Mouse (Mus musculus): ENCODE results near the gene Atl1. TPM values are rescaled to one million over a fixed set of nuclear protein-coding genes. Genes with fewer than 3 reads are reported as not detected.
A peak's percentile ranks its signal among the peaks of the same experiment; 100 is the strongest.

Gene Atl1
- polyA plus RNA-seq, 1 experiment from 2014 or later = 1.5 TPM

DNA sequence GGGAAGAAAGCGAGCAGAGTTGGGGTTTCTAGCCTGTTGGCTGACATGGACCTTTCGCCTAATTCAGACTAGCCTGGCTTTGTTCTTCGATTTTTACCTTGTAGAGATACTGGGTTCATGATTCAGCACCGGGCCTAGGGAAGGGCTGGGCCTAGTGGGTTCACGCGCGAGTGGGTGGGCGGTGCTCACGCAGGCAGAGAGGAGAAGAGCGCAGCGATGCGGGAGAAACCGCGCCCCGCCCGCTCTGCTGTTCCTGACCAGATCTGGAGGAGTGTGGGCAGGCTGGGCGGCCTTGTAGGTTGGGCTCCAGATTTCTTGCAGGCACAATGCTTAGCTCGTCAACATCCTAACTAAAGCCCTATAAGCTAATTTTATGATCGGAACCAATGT, 16.1 kb downstream of the Atl1 start:
- no peaks in the 10 kb centered on the region for H3K36me3 ChIP-seq
- peaks cover 12% of the 10 kb centered on the region for H3K4me1 ChIP-seq (replicated peaks)
- DNase-seq (no peak), ATAC-seq (ENCODE audit: low read depth) (0 out of 2 replicates have a peak, but pooled peaks have one; percentile 7)
- peak overlapping the region; percentile 61 for H3K4me2 ChIP-seq
- 37% methylated on average over 19 of the region's 19 CpGs for WGBS (ENCODE audit: insufficient replicate concordance)
- peaks cover 28% of the 10 kb centered on the region for H3K27me3 ChIP-seq
- no peak overlapping the region for H3K27ac ChIP-seq
- H3K4me3 ChIP-seq (replicated peaks) = peak overlapping the region; percentile 39
- 0 out of 2 replicates have a peak overlapping the region, but pooled peaks have one; percentile 47 for H3K9ac ChIP-seq
- H3K9me3 ChIP-seq (replicated peaks) = no peaks in the 10 kb centered on the region

DNA sequence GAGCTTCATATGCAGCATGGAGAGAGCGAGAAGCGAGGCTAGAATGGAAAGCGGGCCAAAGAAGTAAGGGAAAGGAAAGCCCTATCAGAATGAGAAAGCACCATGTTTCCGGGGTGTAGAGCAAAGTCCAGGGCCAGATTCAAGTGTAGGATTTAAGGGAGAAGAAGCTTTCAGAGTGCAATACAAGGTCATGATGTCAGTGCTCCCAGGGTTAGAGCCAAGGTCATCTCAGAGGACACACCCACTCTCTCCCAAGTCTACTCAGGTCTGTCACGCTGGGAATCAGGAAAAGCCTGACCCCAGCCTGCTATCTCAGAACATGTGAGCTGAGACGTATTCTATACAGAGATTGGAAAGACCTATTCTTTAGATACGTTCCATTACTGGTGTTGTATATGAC, 19.5 kb downstream of the Atl1 start:
- no peak overlapping the region for H3K27ac ChIP-seq
- WGBS (ENCODE audit: insufficient replicate concordance) = 75% methylated on average over 7 of the region's 7 CpGs
- DNase-seq (no peak), ATAC-seq (ENCODE audit: low read depth) (no peak)
- H3K27me3 ChIP-seq = peaks cover 23% of the 10 kb centered on the region
- no peak overlapping the region for H3K4me2 ChIP-seq
- no peaks in the 10 kb centered on the region for H3K9me3 ChIP-seq (replicated peaks)
- H3K9ac ChIP-seq = no peak overlapping the region
- peaks cover 15% of the 10 kb centered on the region for H3K4me1 ChIP-seq (replicated peaks)
- no peak overlapping the region for H3K4me3 ChIP-seq (replicated peaks)
- no peaks in the 10 kb centered on the region for H3K36me3 ChIP-seq

DNA sequence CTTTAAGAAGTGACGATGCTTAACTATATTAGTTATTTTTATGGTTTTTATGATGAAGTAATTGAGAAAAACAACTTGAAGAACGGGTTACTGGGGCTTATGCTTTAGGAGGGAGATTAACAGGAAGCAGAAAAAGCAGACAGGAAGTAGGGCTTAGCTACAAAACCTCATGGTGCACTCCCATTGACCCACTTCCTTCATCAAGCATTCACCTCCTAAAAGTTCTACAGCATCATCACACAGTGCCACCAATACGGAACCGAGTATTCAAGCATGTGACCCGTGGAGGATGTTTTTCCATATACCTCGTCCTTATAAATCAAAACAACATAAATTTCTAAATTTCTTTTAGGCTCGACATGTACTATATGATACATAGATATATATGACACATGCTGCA, 20.3 kb downstream of the Atl1 start:
- H3K27me3 ChIP-seq = peaks cover 15% of the 10 kb centered on the region
- DNase-seq (no peak), ATAC-seq (ENCODE audit: low read depth) (no peak)
- H3K9me3 ChIP-seq (replicated peaks) = no peaks in the 10 kb centered on the region
- H3K27ac ChIP-seq = no peak overlapping the region
- no peak overlapping the region for H3K4me3 ChIP-seq (replicated peaks)
- no peak overlapping the region for H3K9ac ChIP-seq
- 62% methylated on average over 7 of the region's 7 CpGs for WGBS (ENCODE audit: insufficient replicate concordance)
- H3K36me3 ChIP-seq = no peaks in the 10 kb centered on the region
- no peak overlapping the region for H3K4me2 ChIP-seq
- peaks cover 12% of the 10 kb centered on the region for H3K4me1 ChIP-seq (replicated peaks)

DNA sequence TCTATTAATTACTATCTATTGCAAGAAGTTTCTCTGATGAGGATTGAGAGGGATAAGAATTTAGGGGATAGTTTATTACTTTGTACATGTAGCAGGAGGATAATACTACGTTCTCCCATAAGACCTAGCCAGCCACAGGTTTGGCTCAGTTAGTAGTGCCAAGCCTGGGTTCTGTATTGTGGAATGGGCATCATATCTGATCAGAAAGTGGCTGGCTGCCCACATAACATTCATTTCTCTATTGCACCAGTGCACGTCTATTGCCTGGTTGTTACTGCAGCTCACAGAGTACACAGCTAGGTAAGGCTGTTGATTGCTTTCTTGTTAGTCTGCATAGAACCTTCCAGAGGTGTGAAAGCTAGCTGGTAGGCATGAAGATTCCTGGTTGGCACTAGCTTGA, 25.5 kb downstream of the Atl1 start:
- no peaks in the 10 kb centered on the region for H3K36me3 ChIP-seq
- H3K27me3 ChIP-seq = no peaks in the 10 kb centered on the region
- DNase-seq (no peak), ATAC-seq (ENCODE audit: low read depth) (no peak)
- no peak overlapping the region for H3K9ac ChIP-seq
- no peak overlapping the region for H3K4me3 ChIP-seq (replicated peaks)
- 77% methylated on average over 2 of the region's 2 CpGs for WGBS (ENCODE audit: insufficient replicate concordance)
- peaks cover 9% of the 10 kb centered on the region for H3K4me1 ChIP-seq (replicated peaks)
- H3K9me3 ChIP-seq (replicated peaks) = no peaks in the 10 kb centered on the region
- no peak overlapping the region for H3K4me2 ChIP-seq
- no peak overlapping the region for H3K27ac ChIP-seq

DNA sequence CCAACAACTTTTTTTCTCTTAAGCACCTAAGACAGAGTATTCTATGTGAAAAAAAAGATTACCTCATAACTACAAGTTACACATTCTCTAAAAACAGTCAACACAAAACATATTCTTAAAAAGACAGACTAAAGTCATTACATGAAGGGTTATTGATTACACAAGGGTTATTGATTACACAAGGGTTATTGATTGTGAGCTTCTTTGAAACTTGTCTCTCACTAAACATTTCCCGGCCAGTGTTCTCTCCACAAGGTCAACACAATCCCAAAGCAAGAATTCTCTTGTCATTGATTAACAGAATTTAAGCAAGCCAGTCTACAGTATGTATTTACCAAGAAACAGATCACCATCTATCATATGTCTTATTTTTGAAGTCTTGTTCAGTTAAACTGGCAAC, 29.7 kb downstream of the Atl1 start:
- no peaks in the 10 kb centered on the region for H3K9me3 ChIP-seq (replicated peaks)
- H3K4me1 ChIP-seq (replicated peaks) = peaks cover 40% of the 10 kb centered on the region
- no peak for ATAC-seq (ENCODE audit: low read depth)
- no peak overlapping the region for H3K4me3 ChIP-seq (replicated peaks)
- no peak for DNase-seq
- no peak overlapping the region for H3K4me2 ChIP-seq
- H3K36me3 ChIP-seq = no peaks in the 10 kb centered on the region
- H3K27ac ChIP-seq = no peak overlapping the region
- H3K27me3 ChIP-seq = no peaks in the 10 kb centered on the region
- H3K9ac ChIP-seq = no peak overlapping the region
- 68% methylated on average over 1 of the region's 1 CpGs for WGBS (ENCODE audit: insufficient replicate concordance)

DNA sequence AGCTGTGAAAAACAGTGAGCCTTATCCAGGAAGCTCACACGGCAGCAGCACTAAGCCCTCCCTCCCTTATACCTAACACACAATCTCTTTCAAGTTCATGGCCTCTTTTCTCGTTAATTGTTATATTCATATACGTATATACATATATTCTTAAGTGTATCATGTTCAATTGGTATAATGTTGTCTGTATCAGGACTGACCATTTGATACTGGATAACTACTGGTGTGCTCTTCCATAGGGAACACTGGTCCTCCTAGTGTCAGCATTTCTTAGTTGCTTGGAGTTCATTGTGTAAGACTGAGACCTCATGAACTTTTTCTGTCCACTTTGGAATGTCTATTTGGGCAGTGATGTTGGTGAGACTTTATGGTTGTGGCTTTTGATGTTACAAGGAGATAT, 30.7 kb downstream of the Atl1 start:
- Histone ChIP-seq H3K4me3 (replicated peaks) (no peak overlapping the region), H3K27me3 (no peaks in the 10 kb centered on the region), H3K9me3 (replicated peaks) (no peaks in the 10 kb centered on the region), H3K27ac (peak overlapping the region; percentile 64), H3K4me1 (replicated peaks) (peaks cover 41% of the 10 kb centered on the region), H3K4me2 (no peak overlapping the region), H3K36me3 (no peaks in the 10 kb centered on the region), H3K9ac (no peak overlapping the region)
- ATAC-seq (ENCODE audit: low read depth) (0 out of 2 replicates have a peak, but pooled peaks have one; percentile 27), DNase-seq (no peak)
- 61% methylated on average over 3 of the region's 3 CpGs for WGBS (ENCODE audit: insufficient replicate concordance)

DNA sequence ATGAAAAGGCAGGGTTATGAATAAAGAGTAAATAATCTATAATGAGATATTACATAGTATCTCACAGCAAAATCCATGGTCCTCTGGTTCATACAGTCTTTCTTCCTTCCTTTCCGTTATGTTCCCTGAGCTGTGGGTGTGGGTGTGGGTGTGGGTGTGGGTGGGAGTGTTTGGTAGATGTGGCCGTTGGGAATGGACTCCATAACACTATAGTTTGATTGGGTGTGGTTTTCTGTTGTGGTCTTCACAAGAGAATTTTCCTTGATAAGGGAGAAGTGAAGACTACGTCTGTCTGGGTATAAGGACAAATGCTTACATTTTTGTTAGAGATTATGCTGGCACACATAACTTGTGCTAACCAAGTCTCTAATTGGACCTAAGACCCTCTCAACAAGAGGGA, 31.2 kb downstream of the Atl1 start:
- 14% methylated on average over 3 of the region's 3 CpGs for WGBS (ENCODE audit: insufficient replicate concordance)
- Histone ChIP-seq H3K9me3 (replicated peaks) (no peaks in the 10 kb centered on the region), H3K27me3 (no peaks in the 10 kb centered on the region), H3K4me1 (replicated peaks) (peaks cover 41% of the 10 kb centered on the region), H3K4me3 (replicated peaks) (no peak overlapping the region), H3K9ac (no peak overlapping the region), H3K27ac (peak overlapping the region; percentile 64), H3K36me3 (no peaks in the 10 kb centered on the region), H3K4me2 (no peak overlapping the region)
- peak; percentile 59 for ATAC-seq (ENCODE audit: low read depth)
- DNase-seq = no peak

DNA sequence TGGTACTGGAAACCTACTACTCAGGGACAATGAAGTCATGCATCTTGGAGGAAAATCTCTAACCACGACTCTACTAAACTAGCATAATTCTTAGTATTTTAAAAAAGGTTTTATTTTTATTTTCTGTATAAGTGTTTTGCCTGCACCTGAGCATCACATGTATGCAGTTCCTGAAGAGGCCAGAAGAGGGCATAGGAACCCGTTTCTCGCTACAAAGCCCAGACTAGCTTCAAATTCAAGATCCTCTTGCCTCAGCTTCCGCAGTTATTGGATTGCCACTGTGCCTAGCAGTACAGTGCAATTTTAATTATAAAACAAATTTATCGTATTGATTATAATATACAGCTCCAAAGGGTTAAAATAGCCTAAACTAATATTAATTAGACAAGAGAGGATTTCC, 31.6 kb downstream of the Atl1 start:
- DNase-seq = peak; percentile 41
- peak overlapping the region; percentile 64 for H3K27ac ChIP-seq
- ATAC-seq (ENCODE audit: low read depth) = 0 out of 2 replicates have a peak, but pooled peaks have one; percentile 41

DNA sequence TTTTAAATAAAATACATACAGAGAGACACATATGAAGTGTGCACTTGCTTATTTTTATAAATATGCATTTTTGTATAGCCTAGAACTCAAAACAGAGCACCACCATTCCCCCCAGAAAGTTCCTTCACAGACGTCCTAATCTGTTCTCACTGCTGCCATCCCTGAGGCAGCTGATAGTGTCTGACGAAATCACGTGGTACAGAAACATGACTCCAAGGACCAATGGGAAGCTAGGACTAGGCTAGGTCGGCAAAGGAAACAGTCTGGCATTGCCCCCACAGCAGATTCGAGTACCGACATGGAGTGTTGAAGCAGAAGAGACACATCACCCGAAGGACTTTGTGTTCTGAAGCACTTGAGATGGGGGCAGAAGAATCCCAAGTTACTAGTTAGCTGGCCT, 34.3 kb downstream of the Atl1 start:
- no peaks in the 10 kb centered on the region for H3K36me3 ChIP-seq
- WGBS (ENCODE audit: insufficient replicate concordance) = 26% methylated on average over 7 of the region's 7 CpGs
- H3K9ac ChIP-seq = no peak overlapping the region
- H3K4me1 ChIP-seq (replicated peaks) = peaks cover 41% of the 10 kb centered on the region
- H3K27ac ChIP-seq = no peak overlapping the region
- no peaks in the 10 kb centered on the region for H3K27me3 ChIP-seq
- H3K9me3 ChIP-seq (replicated peaks) = no peaks in the 10 kb centered on the region
- peak overlapping the region; percentile 13; the same call in 1 of the 2 replicates for H3K4me2 ChIP-seq
- ATAC-seq (ENCODE audit: low read depth) (peak; percentile 81), DNase-seq (peak; percentile 35)
- no peak overlapping the region for H3K4me3 ChIP-seq (replicated peaks)

More for the DNA sequence above, 31.6 kb downstream of the Atl1 start:
- Histone ChIP-seq H3K4me1 (replicated peaks) (peaks cover 41% of the 10 kb centered on the region), H3K27me3 (no peaks in the 10 kb centered on the region), H3K9ac (no peak overlapping the region), H3K4me3 (replicated peaks) (no peak overlapping the region), H3K36me3 (no peaks in the 10 kb centered on the region), H3K9me3 (replicated peaks) (no peaks in the 10 kb centered on the region), H3K4me2 (no peak overlapping the region)
- WGBS (ENCODE audit: insufficient replicate concordance) = 12% methylated on average over 5 of the region's 5 CpGs

DNA sequence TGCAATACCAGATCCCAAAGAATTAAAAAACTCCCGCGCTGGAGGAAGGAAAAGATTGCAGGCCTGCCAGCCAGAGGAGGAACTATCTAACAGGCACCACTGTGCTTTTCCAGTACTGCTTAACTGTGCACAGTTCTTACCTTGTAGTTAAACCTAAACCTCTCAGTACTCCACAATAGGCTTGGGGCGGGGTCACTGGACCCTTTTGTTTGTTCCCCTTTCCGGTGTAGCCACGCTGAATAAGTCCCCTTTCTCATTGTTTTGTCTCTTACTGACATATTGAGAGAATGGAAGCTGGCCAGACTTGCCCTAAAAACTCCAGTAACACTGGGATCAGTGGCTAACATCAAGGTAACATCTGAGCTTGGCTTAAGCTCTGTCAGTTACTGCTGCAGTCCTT, 45.3 kb downstream of the Atl1 start:
- Histone ChIP-seq H3K4me1 (replicated peaks) (0 out of 2 replicates have a peak, but pooled peaks cover 4% of the 10 kb centered on the region), H3K4me2 (no peak overlapping the region), H3K9ac (no peak overlapping the region), H3K27me3 (no peaks in the 10 kb centered on the region), H3K9me3 (replicated peaks) (no peaks in the 10 kb centered on the region), H3K27ac (no peak overlapping the region), H3K36me3 (no peaks in the 10 kb centered on the region), H3K4me3 (replicated peaks) (no peak overlapping the region)
- 56% methylated on average over 5 of the region's 5 CpGs for WGBS (ENCODE audit: insufficient replicate concordance)
- no peak for ATAC-seq (ENCODE audit: low read depth)
- no peak for DNase-seq

DNA sequence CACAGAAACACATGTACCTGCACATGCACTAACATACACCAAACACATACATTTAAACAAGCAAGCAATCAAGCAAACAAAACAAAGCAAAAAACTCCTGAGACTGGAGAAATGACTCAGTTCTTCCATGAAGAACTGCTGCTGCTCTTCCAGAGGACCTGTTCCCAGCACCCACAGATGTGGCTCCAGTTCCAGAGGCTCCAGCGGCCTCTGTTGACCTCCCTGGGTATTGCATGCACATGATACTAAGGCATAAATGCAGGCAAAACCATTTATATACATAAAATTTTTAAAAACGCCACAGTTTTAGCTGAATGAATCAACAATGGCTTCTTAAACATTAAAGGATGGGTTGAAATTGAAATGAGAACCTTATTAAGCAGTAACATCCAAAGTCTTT, 46.9 kb downstream of the Atl1 start:
- no peaks in the 10 kb centered on the region for H3K36me3 ChIP-seq
- WGBS (ENCODE audit: insufficient replicate concordance) = 43% methylated on average over 2 of the region's 2 CpGs
- ATAC-seq (ENCODE audit: low read depth) = no peak

DNA sequence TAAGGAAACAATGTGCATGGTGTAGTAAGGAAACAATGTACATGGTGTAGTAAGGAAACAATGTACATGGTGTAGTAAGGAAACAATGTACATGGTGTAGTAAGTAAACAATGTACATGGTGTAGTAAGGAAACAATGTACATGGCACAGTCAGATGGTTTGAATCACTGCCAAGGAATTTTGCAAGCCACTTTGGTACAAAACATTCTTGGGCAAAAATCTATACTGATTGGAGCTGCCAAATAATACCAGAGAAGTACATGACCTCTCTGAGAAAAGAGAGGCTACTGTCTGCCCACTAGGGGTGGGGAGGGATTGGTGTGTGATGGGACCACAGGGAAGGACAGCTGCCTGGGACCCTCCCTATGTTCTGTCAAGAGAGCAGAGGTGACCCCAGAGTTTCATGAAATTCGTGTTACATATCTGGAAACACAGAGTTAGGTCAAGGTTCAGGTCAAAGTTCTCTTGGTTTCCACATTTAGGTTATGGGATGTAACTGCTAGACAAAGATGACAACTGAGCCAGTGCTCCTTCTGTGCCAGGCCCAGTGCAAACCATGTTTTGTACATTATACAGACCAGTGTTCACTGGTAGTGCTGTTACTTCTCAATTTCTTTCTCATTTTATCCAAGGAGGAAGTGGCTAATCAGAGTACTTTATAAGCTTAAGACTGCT, 49.4 kb downstream of the Atl1 start:
- 12% methylated on average over 1 of the region's 1 CpGs for WGBS (ENCODE audit: insufficient replicate concordance)
- H3K27me3 ChIP-seq = no peaks in the 10 kb centered on the region
- no peak overlapping the region for H3K27ac ChIP-seq
- H3K4me3 ChIP-seq (replicated peaks) = no peak overlapping the region
- no peaks in the 10 kb centered on the region for H3K9me3 ChIP-seq (replicated peaks)
- DNase-seq (no peak), ATAC-seq (ENCODE audit: low read depth) (no peak)
- no peak overlapping the region for H3K4me2 ChIP-seq
- no peak overlapping the region for H3K9ac ChIP-seq
- H3K36me3 ChIP-seq = no peaks in the 10 kb centered on the region
- H3K4me1 ChIP-seq (replicated peaks) = peaks cover 5% of the 10 kb centered on the region; the same call in 1 of the 2 replicates

More for the DNA sequence above, 46.9 kb downstream of the Atl1 start:
- Histone ChIP-seq H3K4me3 (replicated peaks) (no peak overlapping the region), H3K9ac (no peak overlapping the region), H3K9me3 (replicated peaks) (no peaks in the 10 kb centered on the region), H3K27ac (no peak overlapping the region), H3K4me1 (replicated peaks) (0 out of 2 replicates have a peak, but pooled peaks cover 4% of the 10 kb centered on the region), H3K4me2 (no peak overlapping the region), H3K27me3 (no peaks in the 10 kb centered on the region)
- DNase-seq = no peak

Measured in liver, embryonic 13.5 days (tissue).